In genomic region chr7:121705051-121705450, GRCm38 (mm10) we compare ENCODE assay signal across 9 mouse cellular contexts. TPM values are rescaled to one million over a fixed set of nuclear protein-coding genes. Genes with fewer than 3 reads are reported as not detected.
DNase-seq lines count a peak whose midpoint lies in the region; ATAC-seq and TF ChIP-seq lines count a peak whose summit lies in the region.
"Had no signal": no experiment of that assay in that cellular context is flagged by ENCODE, and none has a peak within 500 bp of the region (broad histone marks: within the 10 kb centered on the region; RNA-seq: fewer than 3 reads in every experiment).

No protein-coding gene starts in this region.

- 92% methylated on average over 2 of the region's 2 CpGs for WGBS in neural tube, embryonic 11.5 days
- WGBS in liver, embryonic 14.5 days (ENCODE audit: insufficient replicate concordance), result 77% methylated on average over 2 of the region's 2 CpGs

- no peak overlapping the region for H3K27ac ChIP-seq in neural tube, embryonic 11.5 days (ENCODE audit: low read depth, low read length)
- no peak overlapping the region for H3K27ac ChIP-seq in embryonic fibroblast, embryonic 13.5 days (ENCODE audit: insufficient read depth, low read length)
- no peak overlapping the region for H3K27ac ChIP-seq in liver, embryonic 14.5 days

- TF ChIP-seq POLR2A in embryonic fibroblast, embryonic 13.5 days (IDR thresholded peaks at IDR 0.05; ENCODE audit: low read depth, low read length), result no peak

- ATAC-seq in neural tube, embryonic 11.5 days (ENCODE audit: insufficient read depth, low FRiP score, low TSS enrichment), result no peak
- no peak for ATAC-seq in liver, embryonic 14.5 days (ENCODE audit: insufficient read depth)
- ATAC-seq: intestine, embryonic 16.5 days; Patski had no signal

- peaks cover 11% of the 10 kb centered on the region for H3K4me1 ChIP-seq in neural tube, embryonic 11.5 days (ENCODE audit: control insufficient read depth, insufficient read depth, low read length)
- peaks cover 8% of the 10 kb centered on the region for H3K4me1 ChIP-seq in embryonic fibroblast, embryonic 13.5 days (ENCODE audit: control insufficient read depth, insufficient read depth, low read length)
- H3K4me1 ChIP-seq in liver, embryonic 14.5 days (replicated peaks; ENCODE audit: control insufficient read depth in 2 of 2, insufficient read depth in 2 of 2, low read length in 1 of 2), result peaks cover 11 to 17% of the 10 kb centered on the region in 2 experiments

- no peak overlapping the region for H3K4me3 ChIP-seq in neural tube, embryonic 11.5 days (ENCODE audit: low read depth, low read length)
- peak overlapping the region; percentile 73; the same call in 1 of the 2 replicates for H3K4me3 ChIP-seq in embryonic fibroblast, embryonic 13.5 days (ENCODE audit: insufficient read depth, low read length)
- H3K4me3 ChIP-seq in liver, embryonic 14.5 days (ENCODE audit: insufficient read depth in 1 of 2, low read depth in 2 of 2, low read length in 2 of 2), result no peak overlapping the region

- peak overlapping the region; percentile 99 for H3K4me2 ChIP-seq in neural tube, embryonic 11.5 days (ENCODE audit: low read depth)
- peak overlapping the region; percentile 92 for H3K4me2 ChIP-seq in liver, embryonic 14.5 days (ENCODE audit: low read depth)

- no peaks in the 10 kb centered on the region for H3K9me3 ChIP-seq in neural tube, embryonic 11.5 days (ENCODE audit: control insufficient read depth, low read length)
- H3K9me3 ChIP-seq in liver, embryonic 14.5 days (ENCODE audit: control insufficient read depth, low read length), result no peaks in the 10 kb centered on the region

- no peaks in the 10 kb centered on the region for H3K27me3 ChIP-seq in neural tube, embryonic 11.5 days (ENCODE audit: control insufficient read depth, insufficient read depth, low read length)
- peaks cover 4% of the 10 kb centered on the region; the same call in 1 of the 2 replicates for H3K27me3 ChIP-seq in liver, embryonic 14.5 days (ENCODE audit: control insufficient read depth, insufficient read depth, low read length)

- no peak for TF ChIP-seq EP300 in liver, embryonic 14.5 days (IDR thresholded peaks at IDR 0.05; ENCODE audit: low read depth)

- H3K9ac ChIP-seq in neural tube, embryonic 11.5 days (ENCODE audit: low read length), result no peak overlapping the region
- 0 out of 2 replicates have a peak overlapping the region, but pooled peaks have one; percentile 13 for H3K9ac ChIP-seq in liver, embryonic 14.5 days (replicated peaks)

- no peak for DNase-seq in neural tube, embryonic 11.5 days (ENCODE audit: low spot score)
- no peak for DNase-seq in neural tube, embryonic 10.5 days (ENCODE audit: extremely low spot score, low spot score)
- no peak for DNase-seq in liver, embryonic 14.5 days (ENCODE audit: low read depth in 3 of 3, low spot score in 3 of 3)
- DNase-seq in urinary bladder, adult 2 months (ENCODE audit: low spot score), result no peak
- no peak for DNase-seq in left cerebral cortex, adult 9 months (ENCODE audit: low spot score in 2 of 2)
- no peak for DNase-seq in frontal cortex, postnatal 10 days (ENCODE audit: low spot score in 2 of 2)

- no peaks in the 10 kb centered on the region for H3K36me3 ChIP-seq in neural tube, embryonic 11.5 days (ENCODE audit: control insufficient read depth, insufficient read depth, low read length)
- no peaks in the 10 kb centered on the region for H3K36me3 ChIP-seq in liver, embryonic 14.5 days (replicated peaks; ENCODE audit: control insufficient read depth, insufficient read depth, low read depth)

- no peak for TF ChIP-seq CTCF in embryonic fibroblast, embryonic 13.5 days (IDR thresholded peaks at IDR 0.05; ENCODE audit: borderline replicate concordance, insufficient read depth, low read length)
- no peak for TF ChIP-seq CTCF in liver, embryonic 14.5 days (IDR thresholded peaks at IDR 0.05; ENCODE audit: low read depth)

RNA-seq across cellular contexts. Expression of gene Usp31, which starts 2.0 kb away (rescaled TPM):
- polyA plus RNA-seq in neural tube, embryonic 11.5 days (2014; fragmentation: Nextera tagmentation; extraction: Ambion mirVana), result 4.2 and 4.5 TPM in 2 replicates
- 13.3 and 13.7 TPM in 2 replicates for polyA plus RNA-seq in embryonic fibroblast, embryonic 13.5 days (2011; ENCODE audit: insufficient read length, low read depth, missing spikeins)
- polyA plus RNA-seq in liver, embryonic 14.5 days (2012; rRNA removed), result 1.7 and 2.3 TPM in 2 replicates
- polyA plus RNA-seq in liver, embryonic 14.5 days (2014; fragmentation: Nextera tagmentation; extraction: Ambion mirVana), result 1.1 TPM in 2 replicates
- 6.5 and 6.8 TPM in 2 replicates for polyA plus RNA-seq in urinary bladder, adult 2 months (2012; rRNA removed)

RNA-seq across cellular contexts. Expression of gene Scnn1g, which starts 29.2 kb away (rescaled TPM):
- polyA plus RNA-seq in neural tube, embryonic 11.5 days (2014; fragmentation: Nextera tagmentation; extraction: Ambion mirVana), result 0.07 and 0.35 TPM in 2 replicates
- not detected in 2 replicates for polyA plus RNA-seq in embryonic fibroblast, embryonic 13.5 days (2011; ENCODE audit: insufficient read length, low read depth, missing spikeins)
- not detected in 2 replicates for polyA plus RNA-seq in liver, embryonic 14.5 days (2012; rRNA removed)
- not detected in 2 replicates for polyA plus RNA-seq in liver, embryonic 14.5 days (2014; fragmentation: Nextera tagmentation; extraction: Ambion mirVana)
- polyA plus RNA-seq in urinary bladder, adult 2 months (2012; rRNA removed), result 33.9 and 35.3 TPM in 2 replicates

Comparison
In these comparisons a context has a peak if more than half of its experiments do, and no peak if none do; other contexts are left out.
1. RNA of gene Scnn1g, which starts 29.2 kb away (polyA plus RNA-seq): 33.9 to 35.3 TPM in urinary bladder, adult 2 months; 0.07 to 0.35 TPM in neural tube, embryonic 11.5 days, not detected in embryonic fibroblast, embryonic 13.5 days and not detected in liver, embryonic 14.5 days; every median in the first group is over 10 times any median in the second.